Mouse (Mus musculus) gastrocnemius, adult 18-20 months (tissue): Measurements from ENCODE around the gene Larp1b. TPM values are rescaled to one million over a fixed set of nuclear protein-coding genes. Genes with fewer than 3 reads are reported as not detected.

ENCODE experiments used
- DNase-seq: peaks from one replicate; pipeline ENCODE4 v3.0.0; 2021; ENCODE audit warnings: low spot score
- total RNA-seq, 2 experiments: library from RNA; stranded (reverse); gene quantifications; 2 replicates each; pipeline ENCODE4 v1.2.3; 2021

Gene Larp1b
- total RNA-seq, 2 experiments from 2014 or later, result 64.4 to 72.7 TPM

GRCm38 (mm10) chr3:41082520-41082884 is 132.9 kb downstream of the Larp1b start:
- no peak for DNase-seq

GRCm38 (mm10) chr3:41082885-41083789 is 133.5 kb downstream of the Larp1b start, which contains the start of gene Pgrmc2:
Gene Pgrmc2, minus strand, starts transcription at chr3:41083046.
- peak; percentile 97 for DNase-seq

- DNase-seq, result no peak
Observed at GRCm38 (mm10) chr3:41083790-41084112, 134.1 kb downstream of the Larp1b start.

- no peak for DNase-seq
Observed at GRCm38 (mm10) chr3:41084421-41084820, 134.8 kb downstream of the Larp1b start.

- DNase-seq, result no peak
Observed at GRCm38 (mm10) chr3:41087071-41087470, 137.4 kb downstream of the Larp1b start.

Other genes starting within 250 kb of the Larp1b start
- not detected for gene Slc25a31, start 241.0 kb upstream of the Larp1b start, total RNA-seq
- gene Hspa4l, start 205.3 kb upstream of the Larp1b start, total RNA-seq, result 1 to 10 TPM; 4.9 to 6.6 TPM
- gene Plk4, start 149.8 kb upstream of the Larp1b start, total RNA-seq, result under 1 TPM; 0.59 to 0.62 TPM
- gene Mfsd8, start 102.9 kb upstream of the Larp1b start, total RNA-seq, result 10 to 100 TPM; 17.4 to 19.2 TPM
- 10 to 100 TPM; 12.4 to 15.7 TPM for gene Abhd18, start 102.9 kb upstream of the Larp1b start, total RNA-seq
- gene 1700034I23Rik, start 47.3 kb upstream of the Larp1b start, total RNA-seq, result under 1 TPM in 1 of 2 experiments, not detected in 1; 0.16 TPM
- 10 to 100 TPM; 20.1 to 21.7 TPM for gene Pgrmc2, start 133.2 kb downstream of the Larp1b start, total RNA-seq